Mouse (Mus musculus): ENCODE results near the gene BC028528. TPM values are rescaled to one million over a fixed set of nuclear protein-coding genes. Genes with fewer than 3 reads are reported as not detected.
A peak's percentile ranks its signal among the peaks of the same experiment; 100 is the strongest.

The BC028528 gene
- total RNA-seq, 1 experiment = 6.4 TPM

DNA sequence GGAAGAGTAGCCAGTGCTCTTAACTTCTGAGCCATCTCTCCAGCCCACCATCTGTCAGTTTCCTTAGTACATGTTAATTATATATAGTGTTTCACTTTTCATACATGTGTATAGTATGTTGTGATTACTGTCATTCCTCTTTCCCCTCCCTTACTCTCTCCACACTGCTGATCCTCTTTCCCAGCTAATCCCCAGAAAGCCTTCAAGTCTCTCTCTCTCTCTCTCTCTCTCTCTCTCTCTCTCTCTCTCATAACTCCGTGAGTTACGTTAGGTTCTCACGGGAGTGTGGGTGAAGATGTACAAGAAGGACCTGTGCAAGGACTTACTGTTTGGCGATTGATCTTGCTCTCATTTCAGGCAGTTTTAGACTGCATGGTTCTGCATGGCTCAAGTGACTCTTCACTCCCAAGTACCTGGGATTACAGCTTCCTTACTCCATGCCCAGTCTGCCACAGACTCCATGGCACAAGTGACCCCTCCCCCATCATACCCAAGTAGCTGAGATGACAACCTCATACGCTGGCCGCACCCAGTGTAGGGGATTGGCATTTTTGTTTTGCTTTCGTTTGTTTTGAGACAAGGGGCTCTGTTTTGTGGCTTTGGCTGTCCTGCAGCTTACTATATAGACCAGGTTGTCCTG is 41.4 kb upstream of the BC028528 start:
- peaks cover 30% of the 10 kb centered on the region for H3K36me3 ChIP-seq (ENCODE audit: control insufficient read depth, insufficient read depth, low read length, poor library complexity, severe bottlenecking)
- TF ChIP-seq CHD2 (IDR thresholded peaks at IDR 0.05; ENCODE audit: low read depth, low read length) (no peak), HCFC1 (IDR thresholded peaks at IDR 0.05; ENCODE audit: borderline replicate concordance, insufficient read depth, low read length) (no peak), MAFK (IDR thresholded peaks at IDR 0.05; ENCODE audit: insufficient read depth, low read depth, low read length) (no peak), ZNF384 (IDR thresholded peaks at IDR 0.05; ENCODE audit: low read depth, low read length) (no peak), ZC3H11A (IDR thresholded peaks at IDR 0.05; ENCODE audit: borderline replicate concordance, low read depth, low read length) (no peak)
- H3K4me1 ChIP-seq (ENCODE audit: control insufficient read depth in 2 of 2, insufficient read depth in 2 of 2, low read length in 2 of 2, poor library complexity in 1 of 2) = peaks cover 1 to 5% of the 10 kb centered on the region in 2 experiments; a peak in 2 of 4 replicates
- no peaks in the 10 kb centered on the region for H3K9me3 ChIP-seq (ENCODE audit: control insufficient read depth, insufficient read depth, low read depth, low read length)
- H3K9ac ChIP-seq (ENCODE audit: insufficient read depth, low read depth, low read length, poor library complexity, severe bottlenecking) = no peak overlapping the region
- DNase-seq (ENCODE audit: low read depth, low spot score) = no peak
- in situ Hi-C loops (cut with MboI; ENCODE audit: low sequenced_read_pairs in 2 of 2, unreplicated experiment in 2 of 2) = no loop called here
- H3K27ac ChIP-seq (ENCODE audit: insufficient read depth, low read depth, low read length, poor library complexity, severe bottlenecking) = no peak overlapping the region
- H3K4me3 ChIP-seq (ENCODE audit: insufficient read depth in 1 of 2, low read depth in 1 of 2, low read length in 2 of 2, poor library complexity in 1 of 2, severe bottlenecking in 1 of 2) = no peak overlapping the region

DNA sequence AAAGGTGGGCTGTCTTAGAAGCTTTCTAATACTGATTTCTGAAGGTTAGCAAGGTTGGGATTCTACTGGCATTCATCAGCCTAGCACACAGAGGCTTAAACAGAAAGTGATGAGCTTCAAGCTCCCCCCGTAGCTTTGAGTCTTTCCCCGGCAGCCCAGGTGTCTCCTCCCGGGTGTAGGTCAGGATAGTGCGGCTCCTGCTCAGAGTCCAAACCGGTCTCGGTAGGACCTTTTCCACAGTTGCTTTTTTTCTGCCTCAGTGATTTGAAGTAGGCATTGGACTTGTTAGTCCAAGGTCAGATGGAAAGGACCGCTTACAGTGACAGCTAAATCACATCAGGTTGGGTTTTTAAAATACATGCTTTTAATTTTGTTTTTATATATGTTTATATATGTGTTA is 40.8 kb upstream of the BC028528 start:
- no peak overlapping the region for H3K4me3 ChIP-seq (ENCODE audit: insufficient read depth in 1 of 2, low read depth in 1 of 2, low read length in 2 of 2, poor library complexity in 1 of 2, severe bottlenecking in 1 of 2)
- no peak overlapping the region for H3K27ac ChIP-seq (ENCODE audit: insufficient read depth, low read depth, low read length, poor library complexity, severe bottlenecking)
- 0 out of 2 replicates have a peak overlapping the region, but pooled peaks have one; percentile 7 for H3K9ac ChIP-seq (ENCODE audit: insufficient read depth, low read depth, low read length, poor library complexity, severe bottlenecking)
- peaks cover 23% of the 10 kb centered on the region for H3K36me3 ChIP-seq (ENCODE audit: control insufficient read depth, insufficient read depth, low read length, poor library complexity, severe bottlenecking)
- in situ Hi-C loops (cut with MboI; ENCODE audit: low sequenced_read_pairs in 2 of 2, unreplicated experiment in 2 of 2) = no loop called here
- peaks cover 1 to 5% of the 10 kb centered on the region in 2 experiments; a peak in 2 of 4 replicates for H3K4me1 ChIP-seq (ENCODE audit: control insufficient read depth in 2 of 2, insufficient read depth in 2 of 2, low read length in 2 of 2, poor library complexity in 1 of 2)
- no peaks in the 10 kb centered on the region for H3K9me3 ChIP-seq (ENCODE audit: control insufficient read depth, insufficient read depth, low read depth, low read length)
- TF ChIP-seq ZC3H11A (IDR thresholded peaks at IDR 0.05; ENCODE audit: borderline replicate concordance, low read depth, low read length) = no peak
- no peak for TF ChIP-seq HCFC1 (IDR thresholded peaks at IDR 0.05; ENCODE audit: borderline replicate concordance, insufficient read depth, low read length)
- no peak for TF ChIP-seq CHD2 (IDR thresholded peaks at IDR 0.05; ENCODE audit: low read depth, low read length)
- TF ChIP-seq MAFK (IDR thresholded peaks at IDR 0.05; ENCODE audit: insufficient read depth, low read depth, low read length) = no peak
- no peak for TF ChIP-seq ZNF384 (IDR thresholded peaks at IDR 0.05; ENCODE audit: low read depth, low read length)
- no peak for DNase-seq (ENCODE audit: low read depth, low spot score)

- no peak overlapping the region for H3K9ac ChIP-seq (ENCODE audit: insufficient read depth, low read depth, low read length, poor library complexity, severe bottlenecking)
- H3K36me3 ChIP-seq (ENCODE audit: control insufficient read depth, insufficient read depth, low read length, poor library complexity, severe bottlenecking) = peaks cover 19% of the 10 kb centered on the region
- peaks cover 1 to 5% of the 10 kb centered on the region in 2 experiments; a peak in 2 of 4 replicates for H3K4me1 ChIP-seq (ENCODE audit: control insufficient read depth in 2 of 2, insufficient read depth in 2 of 2, low read length in 2 of 2, poor library complexity in 1 of 2)
- TF ChIP-seq ZNF384 (IDR thresholded peaks at IDR 0.05; ENCODE audit: low read depth, low read length) (no peak), HCFC1 (IDR thresholded peaks at IDR 0.05; ENCODE audit: borderline replicate concordance, insufficient read depth, low read length) (no peak), ZC3H11A (IDR thresholded peaks at IDR 0.05; ENCODE audit: borderline replicate concordance, low read depth, low read length) (no peak), CHD2 (IDR thresholded peaks at IDR 0.05; ENCODE audit: low read depth, low read length) (no peak), MAFK (IDR thresholded peaks at IDR 0.05; ENCODE audit: insufficient read depth, low read depth, low read length) (no peak)
- DNase-seq (ENCODE audit: low read depth, low spot score) = no peak
- in situ Hi-C loops (cut with MboI; ENCODE audit: low sequenced_read_pairs in 2 of 2, unreplicated experiment in 2 of 2) = no loop called here
- no peak overlapping the region for H3K4me3 ChIP-seq (ENCODE audit: insufficient read depth in 1 of 2, low read depth in 1 of 2, low read length in 2 of 2, poor library complexity in 1 of 2, severe bottlenecking in 1 of 2)
- H3K9me3 ChIP-seq (ENCODE audit: control insufficient read depth, insufficient read depth, low read depth, low read length) = no peaks in the 10 kb centered on the region
- H3K27ac ChIP-seq (ENCODE audit: insufficient read depth, low read depth, low read length, poor library complexity, severe bottlenecking) = no peak overlapping the region
Measured at GRCm38 (mm10) chr3:95932157-95932556, 40.4 kb upstream of the BC028528 start.

GRCm38 (mm10) chr3:95931471-95931870 is 39.7 kb upstream of the BC028528 start:
- in situ Hi-C loops (cut with MboI; ENCODE audit: low sequenced_read_pairs in 2 of 2, unreplicated experiment in 2 of 2) = no loop called here
- Histone ChIP-seq H3K9me3 (ENCODE audit: control insufficient read depth, insufficient read depth, low read depth, low read length) (no peaks in the 10 kb centered on the region), H3K4me1 (ENCODE audit: control insufficient read depth in 2 of 2, insufficient read depth in 2 of 2, low read length in 2 of 2, poor library complexity in 1 of 2) (peaks cover 1 to 5% of the 10 kb centered on the region in 2 experiments; a peak in 2 of 4 replicates), H3K27ac (ENCODE audit: insufficient read depth, low read depth, low read length, poor library complexity, severe bottlenecking) (no peak overlapping the region), H3K4me3 (ENCODE audit: insufficient read depth in 1 of 2, low read depth in 1 of 2, low read length in 2 of 2, poor library complexity in 1 of 2, severe bottlenecking in 1 of 2) (no peak overlapping the region), H3K36me3 (ENCODE audit: control insufficient read depth, insufficient read depth, low read length, poor library complexity, severe bottlenecking) (peaks cover 13% of the 10 kb centered on the region), H3K9ac (ENCODE audit: insufficient read depth, low read depth, low read length, poor library complexity, severe bottlenecking) (no peak overlapping the region)
- DNase-seq (ENCODE audit: low read depth, low spot score) = no peak
- TF ChIP-seq HCFC1 (IDR thresholded peaks at IDR 0.05; ENCODE audit: borderline replicate concordance, insufficient read depth, low read length) (no peak), MAFK (IDR thresholded peaks at IDR 0.05; ENCODE audit: insufficient read depth, low read depth, low read length) (no peak), ZC3H11A (IDR thresholded peaks at IDR 0.05; ENCODE audit: borderline replicate concordance, low read depth, low read length) (no peak), ZNF384 (IDR thresholded peaks at IDR 0.05; ENCODE audit: low read depth, low read length) (no peak), CHD2 (IDR thresholded peaks at IDR 0.05; ENCODE audit: low read depth, low read length) (no peak)

All from ES-E14 (cell line).